Mouse (Mus musculus): Measurements from ENCODE around the gene Olfr730. TPM values are rescaled to one million over a fixed set of nuclear protein-coding genes. Genes with fewer than 3 reads are reported as not detected.

Gene Olfr730
- not detected in 2 replicates for total RNA-seq (2015; ENCODE audit: low replicate concordance)
- total RNA-seq (2017; ENCODE audit: low replicate concordance): not detected in 2 replicates

DNA sequence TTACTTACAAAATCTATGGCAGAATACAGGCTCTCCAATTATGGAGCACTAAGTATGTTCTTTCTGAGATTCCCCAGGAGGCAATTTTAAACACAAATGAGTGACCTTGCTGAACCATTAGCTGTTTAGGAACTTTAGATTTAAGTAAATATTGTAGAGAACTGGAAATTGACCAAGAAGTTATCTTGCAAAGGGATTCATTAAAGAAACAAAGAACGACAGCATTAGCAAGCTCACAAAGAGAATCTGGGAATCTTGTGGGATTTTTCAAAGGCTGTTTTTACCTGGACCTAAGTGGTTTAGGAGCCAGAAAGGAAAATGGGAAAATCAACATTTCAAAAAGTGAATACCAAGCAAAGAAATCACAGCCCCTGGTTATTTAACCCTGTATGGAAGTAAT is at the start of gene Olfr730:
TSS of gene Olfr730 (minus strand) at position 101 of the 400 bp plus-strand sequence.
- no peak for ATAC-seq (replicated peaks; ENCODE audit: low FRiP score, poor library complexity, severe bottlenecking)

DNA sequence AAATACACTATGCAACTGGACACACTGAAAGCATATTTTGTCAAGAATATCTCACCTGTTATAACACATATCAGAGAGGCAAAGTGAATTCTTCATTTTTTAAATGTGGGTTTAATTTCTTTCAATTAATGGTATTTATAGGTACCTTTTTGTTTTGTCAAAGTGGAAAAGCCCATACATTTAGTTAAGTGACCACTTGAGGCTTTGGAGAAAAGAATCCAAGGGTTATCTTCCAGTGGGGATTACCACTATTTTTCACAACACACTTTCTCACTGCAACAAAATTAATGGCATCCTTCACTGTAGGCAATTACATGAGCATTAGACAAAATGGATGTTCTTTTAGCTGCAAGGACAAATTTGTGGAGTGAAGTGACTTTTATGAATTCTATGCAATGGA is 35.2 kb downstream of the Olfr730 start, which contains the start of gene Olfr729:
TSS of gene Olfr729 (minus strand) at position 101 of the 400 bp plus-strand sequence.
- ATAC-seq (replicated peaks; ENCODE audit: low FRiP score, poor library complexity, severe bottlenecking): no peak

DNA sequence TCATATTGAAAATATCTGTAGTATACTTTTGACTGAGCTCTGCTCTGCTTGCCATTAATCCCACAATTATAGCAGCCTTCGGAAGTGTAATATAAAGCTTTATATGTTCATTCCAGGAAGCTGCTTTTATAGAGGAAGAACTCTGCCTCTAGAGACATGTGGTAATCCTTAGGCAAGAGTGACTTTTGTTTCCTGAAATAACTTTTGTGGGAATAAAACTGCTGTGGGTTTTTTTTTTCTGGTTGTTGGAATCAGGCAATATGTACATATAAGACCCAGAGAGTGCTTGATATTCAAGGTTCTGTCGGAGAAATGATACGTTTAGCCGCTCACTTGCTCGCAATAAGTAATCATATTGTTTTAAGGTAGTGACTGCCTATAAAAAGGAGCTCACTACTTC is 45.4 kb downstream of the Olfr730 start, which contains the start of gene Olfr728:
TSS of gene Olfr728 (minus strand) at position 101 of the 400 bp plus-strand sequence.
- no peak for ATAC-seq (replicated peaks; ENCODE audit: low FRiP score, poor library complexity, severe bottlenecking)

Other genes with a start within 250 kb of the Olfr730 start
- not detected in 2 replicates for gene Olfr724, start 224.9 kb downstream of the Olfr730 start, total RNA-seq (2015; ENCODE audit: low replicate concordance)
- not detected in 2 replicates for gene Olfr724, start 224.9 kb downstream of the Olfr730 start, total RNA-seq (2017; ENCODE audit: low replicate concordance)
- gene Olfr725, start 147.8 kb downstream of the Olfr730 start, total RNA-seq (2015; ENCODE audit: low replicate concordance): not detected in 2 replicates
- gene Olfr725, start 147.8 kb downstream of the Olfr730 start, total RNA-seq (2017; ENCODE audit: low replicate concordance): 0.42 TPM in 1 of 2 replicates, not detected in the other
- not detected in 2 replicates for gene Olfr726, start 97.2 kb downstream of the Olfr730 start, total RNA-seq (2015; ENCODE audit: low replicate concordance)
- not detected in 2 replicates for gene Olfr726, start 97.2 kb downstream of the Olfr730 start, total RNA-seq (2017; ENCODE audit: low replicate concordance)
- not detected in 2 replicates for gene Olfr727, start 65.0 kb downstream of the Olfr730 start, total RNA-seq (2015; ENCODE audit: low replicate concordance)
- gene Olfr727, start 65.0 kb downstream of the Olfr730 start, total RNA-seq (2017; ENCODE audit: low replicate concordance): 0.98 TPM in 1 of 2 replicates, not detected in the other
- gene Olfr728, start 45.5 kb downstream of the Olfr730 start, total RNA-seq (2015; ENCODE audit: low replicate concordance): not detected in 2 replicates
- 0.28 TPM in 1 of 2 replicates, not detected in the other for gene Olfr728, start 45.5 kb downstream of the Olfr730 start, total RNA-seq (2017; ENCODE audit: low replicate concordance)
- not detected in 2 replicates for gene Olfr729, start 35.3 kb downstream of the Olfr730 start, total RNA-seq (2015; ENCODE audit: low replicate concordance)
- 0.43 TPM in 1 of 2 replicates, not detected in the other for gene Olfr729, start 35.3 kb downstream of the Olfr730 start, total RNA-seq (2017; ENCODE audit: low replicate concordance)
- not detected in 2 replicates for gene Olfr731, start 53.7 kb upstream of the Olfr730 start, total RNA-seq (2015; ENCODE audit: low replicate concordance)
- gene Olfr731, start 53.7 kb upstream of the Olfr730 start, total RNA-seq (2017; ENCODE audit: low replicate concordance): not detected in 2 replicates
- gene Olfr732, start 96.0 kb upstream of the Olfr730 start, total RNA-seq (2015; ENCODE audit: low replicate concordance): not detected in 2 replicates
- gene Olfr732, start 96.0 kb upstream of the Olfr730 start, total RNA-seq (2017; ENCODE audit: low replicate concordance): not detected in 2 replicates
- gene Olfr733, start 113.3 kb upstream of the Olfr730 start, total RNA-seq (2015; ENCODE audit: low replicate concordance): not detected in 2 replicates
- not detected in 2 replicates for gene Olfr733, start 113.3 kb upstream of the Olfr730 start, total RNA-seq (2017; ENCODE audit: low replicate concordance)
- gene Olfr734, start 138.6 kb upstream of the Olfr730 start, total RNA-seq (2015; ENCODE audit: low replicate concordance): not detected in 2 replicates
- not detected in 2 replicates for gene Olfr734, start 138.6 kb upstream of the Olfr730 start, total RNA-seq (2017; ENCODE audit: low replicate concordance)
- gene Olfr735, start 160.7 kb upstream of the Olfr730 start, total RNA-seq (2015; ENCODE audit: low replicate concordance): not detected in 2 replicates
- gene Olfr735, start 160.7 kb upstream of the Olfr730 start, total RNA-seq (2017; ENCODE audit: low replicate concordance): not detected in 2 replicates
- gene Tlr11, start 169.7 kb upstream of the Olfr730 start, total RNA-seq (2015; ENCODE audit: low replicate concordance): 0.42 TPM in 1 of 2 replicates, not detected in the other
- not detected in 2 replicates for gene Tlr11, start 169.7 kb upstream of the Olfr730 start, total RNA-seq (2017; ENCODE audit: low replicate concordance)
- gene Olfr736, start 193.0 kb upstream of the Olfr730 start, total RNA-seq (2015; ENCODE audit: low replicate concordance): not detected in 2 replicates
- gene Olfr736, start 193.0 kb upstream of the Olfr730 start, total RNA-seq (2017; ENCODE audit: low replicate concordance): not detected in 2 replicates
- not detected in 2 replicates for gene Olfr738, start 219.4 kb upstream of the Olfr730 start, total RNA-seq (2015; ENCODE audit: low replicate concordance)
- not detected in 2 replicates for gene Olfr738, start 219.4 kb upstream of the Olfr730 start, total RNA-seq (2017; ENCODE audit: low replicate concordance)
- gene Olfr739, start 230.4 kb upstream of the Olfr730 start, total RNA-seq (2015; ENCODE audit: low replicate concordance): not detected in 2 replicates
- not detected in 2 replicates for gene Olfr739, start 230.4 kb upstream of the Olfr730 start, total RNA-seq (2017; ENCODE audit: low replicate concordance)